Mouse (Mus musculus): ENCODE results near the gene Zbtb22. TPM values are rescaled to one million over a fixed set of nuclear protein-coding genes. Genes with fewer than 3 reads are reported as not detected.
"Not testable (repeated sequence)": the region's sequence is repeated elsewhere in the genome, so short reads cannot be mapped to it uniquely, and the experiment has no call there.

Gene Zbtb22
- polyA plus RNA-seq, 1 experiment from 2014 or later, result 12.1 TPM

DNA sequence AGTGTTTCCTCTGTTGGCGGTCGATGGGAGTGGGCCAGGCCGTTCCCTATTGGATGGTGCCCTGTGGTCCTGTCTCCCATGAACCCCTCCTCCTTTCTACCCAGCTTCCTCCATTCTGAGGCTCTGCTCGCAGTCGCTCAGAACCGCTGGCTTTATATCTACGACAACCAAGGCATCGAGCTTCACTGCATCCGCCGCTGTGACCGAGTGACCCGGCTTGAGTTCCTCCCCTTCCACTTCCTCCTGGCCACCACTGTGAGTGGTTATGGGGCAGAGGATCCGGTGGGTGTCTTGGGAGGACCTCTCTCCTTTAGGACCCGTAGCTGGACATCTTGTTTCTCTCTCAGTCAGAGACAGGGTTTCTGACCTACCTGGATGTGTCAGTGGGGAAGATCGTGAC lies 27.8 kb downstream of the Zbtb22 start:
- Histone ChIP-seq H3K4me3 (replicated peaks; ENCODE audit: low read depth, low read length) (no peak overlapping the region), H3K9ac (replicated peaks; ENCODE audit: low read length) (no peak overlapping the region), H3K9me3 (ENCODE audit: control insufficient read depth, low read length) (no peaks in the 10 kb centered on the region), H3K27ac (replicated peaks; ENCODE audit: low read depth, low read length) (no peak overlapping the region), H3K36me3 (ENCODE audit: control insufficient read depth, insufficient read depth, low read length) (peaks cover 58% of the 10 kb centered on the region), H3K27me3 (ENCODE audit: control insufficient read depth, insufficient read depth, low read length) (no peaks in the 10 kb centered on the region), H3K4me2 (ENCODE audit: low read length) (no peak overlapping the region), H3K4me1 (ENCODE audit: control insufficient read depth, insufficient read depth, low read length) (peaks cover 16% of the 10 kb centered on the region)
- 95% methylated on average over 15 of the region's 15 CpGs for WGBS
- no peak for ATAC-seq (ENCODE audit: low FRiP score, low TSS enrichment)
- DNase-seq, result no peak

DNA sequence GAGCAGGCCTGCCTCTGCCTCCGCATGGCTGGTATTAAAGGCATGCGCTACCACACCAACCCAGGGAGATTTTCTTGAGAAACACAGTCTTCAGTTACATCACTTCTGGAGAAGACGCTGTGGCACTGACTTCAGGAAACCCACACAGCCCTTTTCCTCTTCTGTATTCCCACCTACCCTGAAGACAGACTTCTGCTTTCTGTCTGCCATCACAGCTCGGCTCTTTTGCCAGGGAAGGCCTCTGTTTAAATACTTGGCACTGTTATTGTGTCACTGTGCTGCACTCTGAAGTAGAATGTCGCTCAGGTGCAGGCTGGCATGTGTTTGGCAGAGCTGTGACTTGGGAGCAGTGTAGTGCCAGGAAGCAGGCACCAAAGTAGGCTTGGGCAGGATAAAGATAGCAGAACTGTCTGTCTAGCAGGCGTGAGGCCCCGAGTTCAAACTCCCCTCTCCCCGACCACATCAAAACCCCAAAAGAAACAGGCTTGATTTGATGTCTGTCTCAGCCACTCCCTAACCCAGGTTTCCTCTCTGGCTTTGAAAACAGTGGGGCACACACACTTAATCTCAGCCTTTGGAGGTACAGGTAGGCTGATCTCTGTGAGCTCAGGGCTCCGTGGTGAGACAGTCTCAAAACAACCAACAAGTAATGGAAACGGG lies 31.9 kb downstream of the Zbtb22 start:
- Histone ChIP-seq H3K27me3 (ENCODE audit: control insufficient read depth, insufficient read depth, low read length) (no peaks in the 10 kb centered on the region), H3K9ac (replicated peaks; ENCODE audit: low read length) (no peak overlapping the region), H3K4me2 (ENCODE audit: low read length) (no peak overlapping the region), H3K9me3 (ENCODE audit: control insufficient read depth, low read length) (no peaks in the 10 kb centered on the region), H3K4me3 (replicated peaks; ENCODE audit: low read depth, low read length) (no peak overlapping the region), H3K36me3 (ENCODE audit: control insufficient read depth, insufficient read depth, low read length) (peaks cover 70% of the 10 kb centered on the region), H3K27ac (replicated peaks; ENCODE audit: low read depth, low read length) (no peak overlapping the region), H3K4me1 (ENCODE audit: control insufficient read depth, insufficient read depth, low read length) (peaks cover 19% of the 10 kb centered on the region)
- DNase-seq, result no peak
- ATAC-seq (ENCODE audit: low FRiP score, low TSS enrichment), result no peak
- 94% methylated on average over 10 of the region's 10 CpGs for WGBS

DNA sequence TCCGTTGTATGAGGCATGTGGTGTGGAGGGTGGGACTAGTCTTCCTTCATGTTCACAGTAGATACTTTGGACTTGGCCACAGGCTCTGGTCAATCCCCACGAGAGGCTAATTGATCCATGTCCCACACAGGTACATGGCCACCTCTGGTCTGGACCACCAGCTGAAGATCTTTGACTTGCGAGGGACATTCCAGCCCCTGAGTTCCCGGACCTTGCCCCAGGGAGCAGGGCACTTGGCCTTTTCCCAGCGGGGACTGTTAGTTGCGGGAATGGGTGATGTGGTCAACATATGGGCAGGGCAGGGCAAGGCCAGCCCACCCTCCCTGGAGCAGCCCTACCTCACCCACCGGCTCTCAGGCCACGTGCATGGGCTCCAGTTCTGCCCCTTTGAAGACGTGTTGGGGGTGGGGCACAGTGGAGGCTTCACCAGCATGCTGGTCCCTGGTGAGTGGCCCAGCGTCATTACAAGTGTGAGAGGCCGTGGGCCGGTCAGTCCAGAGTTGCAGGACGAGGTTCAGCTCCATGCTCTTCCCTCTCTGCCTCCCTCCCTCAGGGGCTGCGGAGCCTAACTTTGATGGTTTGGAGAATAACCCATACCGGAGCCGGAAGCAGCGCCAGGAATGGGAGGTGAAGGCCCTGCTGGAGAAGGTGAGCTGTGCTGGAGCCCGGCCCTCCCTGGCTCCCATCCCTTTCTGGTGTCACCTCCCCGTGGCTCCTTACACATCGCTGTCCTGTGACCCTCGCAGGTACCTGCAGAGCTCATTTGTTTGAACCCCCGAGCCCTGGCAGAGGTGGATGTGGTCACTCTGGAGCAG lies 32.6 kb downstream of the Zbtb22 start:
- Histone ChIP-seq H3K4me3 (replicated peaks; ENCODE audit: low read depth, low read length) (no peak overlapping the region), H3K9me3 (ENCODE audit: control insufficient read depth, low read length) (no peaks in the 10 kb centered on the region), H3K9ac (replicated peaks; ENCODE audit: low read length) (no peak overlapping the region), H3K36me3 (ENCODE audit: control insufficient read depth, insufficient read depth, low read length) (peaks cover 77% of the 10 kb centered on the region), H3K27ac (replicated peaks; ENCODE audit: low read depth, low read length) (no peak overlapping the region), H3K4me1 (ENCODE audit: control insufficient read depth, insufficient read depth, low read length) (peaks cover 19% of the 10 kb centered on the region), H3K27me3 (ENCODE audit: control insufficient read depth, insufficient read depth, low read length) (no peaks in the 10 kb centered on the region), H3K4me2 (ENCODE audit: low read length) (no peak overlapping the region)
- DNase-seq (no peak), ATAC-seq (ENCODE audit: low FRiP score, low TSS enrichment) (no peak)
- WGBS, result 91% methylated on average over 22 of the region's 22 CpGs

DNA sequence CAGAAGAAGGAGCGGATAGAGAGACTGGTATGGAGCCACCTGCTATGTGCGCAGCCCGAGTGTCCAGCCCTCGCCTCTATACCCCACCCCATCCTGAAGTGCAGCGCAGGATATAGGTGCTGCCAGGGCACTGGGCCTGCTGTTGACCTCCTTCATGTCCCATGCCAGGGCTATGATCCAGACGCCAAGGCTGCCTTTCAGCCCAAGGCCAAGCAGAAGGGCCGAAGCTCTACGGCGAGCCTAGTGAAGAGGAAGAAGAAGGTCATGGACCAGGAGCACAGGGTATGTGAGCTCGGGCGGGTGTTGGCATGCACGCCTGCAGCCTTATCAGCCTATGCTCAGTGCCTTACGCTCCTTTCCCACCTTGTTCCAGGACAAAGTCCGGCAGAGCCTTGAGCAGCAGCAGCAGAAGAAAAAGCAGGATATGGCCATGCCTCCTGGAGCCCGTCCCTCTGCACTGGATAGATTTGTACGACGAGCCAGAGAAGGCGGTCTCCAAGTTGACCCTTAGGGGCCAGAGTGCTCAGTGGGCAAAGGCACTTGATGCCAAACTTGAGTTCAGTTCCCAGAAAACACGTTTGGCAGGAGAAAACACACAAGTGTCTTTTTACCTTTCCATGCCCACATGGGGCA lies 33.3 kb downstream of the Zbtb22 start:
- Histone ChIP-seq H3K4me3 (replicated peaks; ENCODE audit: low read depth, low read length) (no peak overlapping the region), H3K9me3 (ENCODE audit: control insufficient read depth, low read length) (no peaks in the 10 kb centered on the region), H3K27ac (replicated peaks; ENCODE audit: low read depth, low read length) (no peak overlapping the region), H3K27me3 (ENCODE audit: control insufficient read depth, insufficient read depth, low read length) (no peaks in the 10 kb centered on the region), H3K4me1 (ENCODE audit: control insufficient read depth, insufficient read depth, low read length) (peaks cover 21% of the 10 kb centered on the region), H3K4me2 (ENCODE audit: low read length) (no peak overlapping the region), H3K9ac (replicated peaks; ENCODE audit: low read length) (no peak overlapping the region), H3K36me3 (ENCODE audit: control insufficient read depth, insufficient read depth, low read length) (peaks cover 76% of the 10 kb centered on the region)
- 91% methylated on average over 19 of the region's 19 CpGs for WGBS
- no peak for DNase-seq
- ATAC-seq (ENCODE audit: low FRiP score, low TSS enrichment), result no peak

DNA sequence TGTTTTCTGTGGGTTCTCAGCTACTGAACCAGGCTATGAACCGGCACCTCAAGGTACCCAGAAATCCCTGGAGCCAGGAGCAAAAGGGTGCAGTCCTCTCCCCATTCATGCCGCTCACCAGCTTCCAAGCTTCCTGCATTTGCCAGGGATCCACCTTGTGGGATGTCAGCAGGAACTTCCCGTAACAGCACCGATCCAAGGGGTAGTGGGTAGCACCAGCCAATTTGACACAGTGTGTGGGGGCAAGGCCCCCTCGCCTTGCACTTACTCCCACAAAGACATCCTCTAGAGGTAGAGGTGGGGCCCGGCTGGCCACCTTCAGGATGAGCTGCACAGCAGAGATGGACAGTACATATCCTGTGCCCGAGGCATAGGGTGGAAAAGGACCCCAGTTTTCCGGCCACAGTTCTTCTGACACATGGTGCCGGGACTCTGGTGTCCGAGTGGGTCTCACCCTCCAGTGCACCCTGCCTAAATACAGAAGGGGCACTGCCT lies 34.5 kb downstream of the Zbtb22 start:
- Histone ChIP-seq H3K27ac (replicated peaks; ENCODE audit: low read depth, low read length) (peak overlapping the region; percentile 90), H3K9ac (replicated peaks; ENCODE audit: low read length) (peak overlapping the region; percentile 71), H3K4me3 (replicated peaks; ENCODE audit: low read depth, low read length) (peak overlapping the region; percentile 52), H3K36me3 (ENCODE audit: control insufficient read depth, insufficient read depth, low read length) (peaks cover 67% of the 10 kb centered on the region), H3K4me1 (ENCODE audit: control insufficient read depth, insufficient read depth, low read length) (peaks cover 28% of the 10 kb centered on the region), H3K4me2 (ENCODE audit: low read length) (peak overlapping the region; percentile 96), H3K27me3 (ENCODE audit: control insufficient read depth, insufficient read depth, low read length) (no peaks in the 10 kb centered on the region), H3K9me3 (ENCODE audit: control insufficient read depth, low read length) (no peaks in the 10 kb centered on the region)
- DNase-seq (no peak), ATAC-seq (ENCODE audit: low FRiP score, low TSS enrichment) (no peak)
- 77% methylated on average over 10 of the region's 10 CpGs for WGBS

DNA sequence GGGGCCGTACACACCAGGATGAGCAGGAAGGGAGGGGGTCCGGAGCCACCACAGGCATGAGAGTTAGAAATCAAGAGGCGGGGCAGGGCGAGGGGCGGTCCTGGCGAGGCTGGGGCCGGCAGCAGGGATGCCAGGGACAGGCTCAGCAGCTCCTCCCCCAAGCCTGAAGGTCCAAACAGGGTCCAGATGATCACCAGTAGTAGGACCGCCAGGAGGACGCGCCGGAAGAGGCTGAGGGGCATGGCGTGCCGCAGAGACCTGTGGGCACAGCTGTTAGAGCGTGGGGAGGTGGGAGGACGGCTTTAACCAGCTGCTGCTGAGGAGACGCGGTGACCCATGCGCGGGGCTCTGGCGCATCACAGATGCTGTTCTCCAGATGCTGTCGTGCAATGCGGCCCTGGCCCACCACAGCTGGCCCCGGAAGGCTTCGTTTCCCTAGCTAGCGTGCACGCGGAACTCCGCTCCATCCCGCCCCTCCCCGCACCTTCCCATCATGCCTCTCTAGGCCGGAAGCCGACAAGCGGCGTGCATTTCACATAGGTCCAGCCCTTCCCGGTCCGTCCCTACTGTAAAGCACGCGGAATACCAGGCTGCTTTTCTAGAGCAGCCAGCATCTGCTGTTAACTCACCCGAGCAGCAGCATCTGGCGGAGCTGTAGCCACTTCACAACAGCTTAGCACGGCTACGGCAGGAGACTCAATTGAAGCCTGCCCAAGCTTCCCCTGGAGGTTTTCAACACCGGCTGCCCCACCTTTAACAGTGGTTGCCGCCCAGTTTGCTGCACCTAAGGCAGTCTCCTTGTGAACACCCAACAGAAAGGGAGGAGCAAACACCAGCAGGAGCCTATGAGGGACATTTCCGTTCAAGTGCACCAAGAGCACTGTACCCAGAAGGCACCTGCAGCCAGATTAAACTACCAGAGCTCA lies 35.6 kb downstream of the Zbtb22 start, which contains the start of gene B3galt4:
B3galt4 (minus strand) TSS at position 468 of the 926 bp plus-strand sequence.
- peak; percentile 92 for DNase-seq
- ATAC-seq (ENCODE audit: low FRiP score, low TSS enrichment), result peak; percentile 70
- H3K36me3 ChIP-seq (ENCODE audit: control insufficient read depth, insufficient read depth, low read length), result peaks cover 56% of the 10 kb centered on the region
- H3K4me3 ChIP-seq (replicated peaks; ENCODE audit: low read depth, low read length), result peak within 1 kb of the TSS; percentile 52
- peak within 1 kb of the TSS; percentile 71 for H3K9ac ChIP-seq (replicated peaks; ENCODE audit: low read length)
- H3K27me3 ChIP-seq (ENCODE audit: control insufficient read depth, insufficient read depth, low read length), result no peaks in the 10 kb centered on the region
- H3K4me1 ChIP-seq (ENCODE audit: control insufficient read depth, insufficient read depth, low read length), result peaks cover 28% of the 10 kb centered on the region
- 1% methylated on average over 45 of the region's 45 CpGs for WGBS
- H3K4me2 ChIP-seq (ENCODE audit: low read length), result peak within 1 kb of the TSS; percentile 96
- peak within 1 kb of the TSS; percentile 90 for H3K27ac ChIP-seq (replicated peaks; ENCODE audit: low read depth, low read length)
- no peaks in the 10 kb centered on the region for H3K9me3 ChIP-seq (ENCODE audit: control insufficient read depth, low read length)

DNA sequence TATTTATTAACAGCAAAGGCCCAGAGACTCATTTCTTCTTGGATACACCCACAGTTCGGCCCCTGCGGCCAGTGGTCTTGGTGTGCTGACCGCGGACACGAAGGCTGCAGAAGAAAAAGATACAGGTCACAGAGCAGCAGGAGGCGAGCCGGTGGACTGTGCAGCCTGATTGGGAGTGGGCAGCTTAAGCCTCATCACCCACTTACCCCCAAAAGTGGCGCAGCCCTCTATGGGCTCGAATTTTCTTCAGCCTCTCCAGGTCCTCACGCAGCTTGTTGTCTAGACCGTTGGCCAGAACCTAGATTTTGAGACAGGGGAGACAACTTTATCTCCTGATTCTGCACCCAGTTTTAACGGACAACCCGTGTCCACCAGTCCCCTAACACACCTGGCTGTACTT lies 36.3 kb downstream of the Zbtb22 start:
- not testable (repeated sequence) for ATAC-seq (ENCODE audit: low FRiP score, low TSS enrichment); H3K9ac ChIP-seq (replicated peaks; ENCODE audit: low read length); H3K27me3 ChIP-seq (ENCODE audit: control insufficient read depth, insufficient read depth, low read length); H3K27ac ChIP-seq (replicated peaks; ENCODE audit: low read depth, low read length); H3K9me3 ChIP-seq (ENCODE audit: control insufficient read depth, low read length); DNase-seq
- WGBS, result 74% methylated on average over 13 of the region's 13 CpGs
- Histone ChIP-seq H3K4me2 (ENCODE audit: low read length) (peak overlapping the region; percentile 96), H3K4me1 (ENCODE audit: control insufficient read depth, insufficient read depth, low read length) (peaks cover 34% of the 10 kb centered on the region), H3K4me3 (replicated peaks; ENCODE audit: low read depth, low read length) (peak overlapping the region; percentile 52; the same call in 1 of the 2 replicates), H3K36me3 (ENCODE audit: control insufficient read depth, insufficient read depth, low read length) (peaks cover 50% of the 10 kb centered on the region)

DNA sequence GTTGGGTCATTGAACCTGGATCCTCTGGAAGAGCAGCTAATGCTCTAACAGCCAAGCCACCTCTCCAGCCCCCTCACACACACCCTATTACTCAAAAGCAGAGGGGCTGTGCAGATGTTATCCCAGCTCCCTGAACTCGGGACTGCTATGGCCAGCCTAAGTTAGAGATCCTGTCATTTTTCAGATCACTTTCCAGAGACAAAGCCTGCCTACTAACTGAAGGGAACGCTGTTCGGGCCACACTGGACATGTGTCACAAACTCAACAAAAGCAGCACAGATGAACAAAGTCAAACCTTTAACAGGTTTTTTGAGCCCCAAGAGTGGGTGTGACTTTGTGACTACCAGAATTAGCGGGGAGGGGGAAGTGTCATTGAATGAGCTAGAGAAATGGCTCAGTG lies 37.2 kb downstream of the Zbtb22 start:
- Histone ChIP-seq H3K4me2 (ENCODE audit: low read length) (no peak overlapping the region), H3K4me3 (replicated peaks; ENCODE audit: low read depth, low read length) (no peak overlapping the region), H3K36me3 (ENCODE audit: control insufficient read depth, insufficient read depth, low read length) (peaks cover 44% of the 10 kb centered on the region), H3K9ac (replicated peaks; ENCODE audit: low read length) (no peak overlapping the region), H3K9me3 (ENCODE audit: control insufficient read depth, low read length) (no peaks in the 10 kb centered on the region), H3K4me1 (ENCODE audit: control insufficient read depth, insufficient read depth, low read length) (peaks cover 34% of the 10 kb centered on the region), H3K27me3 (ENCODE audit: control insufficient read depth, insufficient read depth, low read length) (no peaks in the 10 kb centered on the region), H3K27ac (replicated peaks; ENCODE audit: low read depth, low read length) (no peak overlapping the region)
- ATAC-seq (ENCODE audit: low FRiP score, low TSS enrichment) (no peak), DNase-seq (no peak)
- WGBS, result 84% methylated on average over 4 of the region's 4 CpGs

All from midbrain, embryonic 14.5 days (tissue).